Mouse (Mus musculus) spleen, postnatal 14 days (tissue): ENCODE measurements at regions not wholly inside any gene's neighbourhood (a gene's known extent, or its start where the extent isn't known, plus 50 kb on each side); places are given as distances from the start of the nearest gene placed in this dataset.

Source experiments
- DNase-seq, 2 experiments: peaks; one replicate each; pipeline ENCODE4 v3.0.0; 2021 to 2022; ENCODE audit warnings: low spot score in 2 of 2

DNA sequence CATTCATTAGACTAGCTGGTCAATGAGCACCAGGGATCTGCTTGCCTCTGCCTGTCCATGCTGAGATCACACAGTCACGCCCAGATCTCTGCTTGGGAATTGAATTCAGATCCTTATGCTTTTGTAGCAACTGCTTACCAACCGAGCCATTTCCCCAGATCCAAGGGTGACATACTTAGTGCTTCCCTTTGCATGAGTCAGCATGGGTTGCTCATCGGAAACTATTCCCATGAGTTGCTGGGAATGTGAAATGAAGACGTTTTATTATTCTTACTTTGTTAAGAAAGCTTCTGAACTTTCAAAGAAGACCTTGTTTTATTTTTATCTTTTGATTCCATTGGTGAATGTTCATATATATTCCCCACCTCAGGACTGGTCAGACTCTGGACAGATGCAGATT, 82.3 kb upstream of the Far2 start:
- no peak for DNase-seq

DNA sequence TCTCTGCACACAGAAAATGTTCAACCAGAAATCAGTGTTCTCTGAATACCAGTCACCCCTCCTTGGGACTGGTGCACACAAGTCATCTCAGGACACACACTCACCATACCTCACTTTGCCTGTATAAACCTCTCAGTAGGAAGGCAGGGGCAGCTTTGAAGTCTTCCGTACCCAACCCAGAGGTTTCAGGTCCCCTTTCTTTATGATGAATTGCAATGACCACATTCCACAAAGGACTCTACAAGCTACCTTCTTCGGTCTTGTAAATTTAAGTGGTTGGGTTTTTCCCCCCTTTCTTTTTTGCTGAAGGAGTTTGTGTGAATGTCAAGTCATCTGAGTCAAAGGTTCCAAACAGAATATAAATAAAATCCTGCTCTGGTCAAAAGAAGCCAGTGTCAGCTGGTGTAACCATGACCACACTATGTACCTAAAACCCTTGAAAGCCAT, 76.9 kb upstream of the Far2 start:
- DNase-seq = no peak

DNA sequence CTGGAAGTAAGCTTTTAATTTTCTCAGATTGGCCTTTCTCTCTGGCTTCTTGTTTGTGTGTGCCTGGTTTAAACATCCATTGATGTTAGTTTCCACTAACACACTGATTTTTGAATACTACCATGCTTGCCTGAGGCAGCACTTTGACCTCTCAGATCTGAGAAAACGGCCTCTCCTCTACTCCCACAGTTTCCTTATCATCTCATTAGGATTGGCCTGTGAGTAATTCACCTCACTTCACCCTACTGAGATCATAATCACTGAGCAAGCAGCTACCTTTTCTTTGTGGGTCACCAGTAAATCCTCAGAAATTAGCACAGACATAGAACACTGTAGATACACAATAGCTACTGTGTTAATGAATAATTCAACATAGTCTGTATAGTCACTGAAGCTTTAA, 74.5 kb upstream of the Far2 start:
- DNase-seq = no peak

DNA sequence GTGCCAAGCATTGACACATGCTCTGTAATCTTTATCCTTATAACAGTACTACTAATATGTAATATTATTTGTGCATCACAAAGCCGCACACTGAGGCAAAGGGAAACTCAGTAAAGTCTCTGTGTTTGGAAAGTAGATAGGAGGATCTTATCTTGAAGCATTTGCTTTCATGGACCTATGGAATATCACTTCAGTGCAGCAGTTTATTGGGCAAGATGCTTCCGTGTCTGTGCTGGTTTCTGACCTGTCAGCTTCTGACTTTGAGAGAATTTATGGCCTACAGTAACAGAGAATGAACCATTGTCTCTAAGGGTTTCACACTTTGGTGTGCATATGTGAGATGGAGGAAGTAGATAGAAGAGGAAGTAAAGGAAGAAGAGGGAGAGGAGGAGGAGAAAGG, 74.0 kb upstream of the Far2 start:
- DNase-seq = no peak

DNA sequence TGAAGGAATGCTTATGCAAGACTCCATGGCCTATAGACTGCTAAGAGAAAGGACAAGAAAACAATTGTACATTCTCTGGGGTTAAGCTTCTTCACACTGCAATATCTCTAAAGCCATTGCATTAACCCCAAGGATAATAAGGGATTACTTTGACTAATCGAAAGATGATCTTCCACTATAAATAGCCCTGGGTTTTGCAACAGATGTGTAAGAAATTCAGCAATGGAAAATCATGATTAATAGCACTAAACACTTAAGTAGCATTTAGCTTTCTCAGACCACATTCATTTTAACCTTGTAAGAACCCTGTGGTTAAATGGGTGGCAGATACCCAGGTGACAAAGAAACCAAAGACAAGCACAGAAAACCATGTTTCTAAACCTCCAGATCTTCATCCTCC, 71.1 kb upstream of the Far2 start:
- DNase-seq = no peak

DNA sequence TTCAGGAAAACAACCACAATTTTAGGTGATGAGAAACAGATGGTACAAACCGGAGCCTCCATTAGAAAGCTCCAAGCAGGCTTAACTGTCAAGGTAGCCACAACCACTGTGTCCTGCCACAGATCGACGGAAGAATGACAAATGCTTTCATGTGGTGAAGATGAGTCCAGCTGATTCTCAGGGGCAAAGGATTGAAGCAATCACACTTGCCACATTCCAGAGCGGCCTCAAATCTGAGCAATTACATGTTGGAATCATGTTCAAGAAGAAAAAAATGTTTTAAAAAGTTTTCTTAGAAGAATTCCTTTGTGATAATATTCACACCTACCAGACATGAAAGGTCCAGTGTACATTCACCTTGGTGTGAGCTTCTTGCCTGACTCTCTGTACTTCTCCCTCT, 57.7 kb upstream of the Far2 start:
- DNase-seq = no peak
